11 mouse cellular contexts compared by ENCODE assay signal in genomic region chr16:58751314-58751713, GRCm38 (mm10). TPM values are rescaled to one million over a fixed set of nuclear protein-coding genes. Genes with fewer than 3 reads are reported as not detected.
A peak's percentile ranks its signal among the peaks of the same experiment; 100 is the strongest.
DNase-seq lines count a peak whose midpoint lies in the region; ATAC-seq and TF ChIP-seq lines count a peak whose summit lies in the region.
"Had no signal": no experiment of that assay in that cellular context is flagged by ENCODE, and none has a peak within 500 bp of the region (broad histone marks: within the 10 kb centered on the region; RNA-seq: fewer than 3 reads in every experiment).

No protein-coding gene starts in this region.

- H3K4me2 ChIP-seq in hindbrain, postnatal 0 days (ENCODE audit: low read depth, low read length), result no peak overlapping the region
- no peak overlapping the region for H3K4me2 ChIP-seq in hindbrain, embryonic 13.5 days
- no peak overlapping the region for H3K4me2 ChIP-seq in intestine, embryonic 16.5 days (ENCODE audit: low read depth, low read length)
- H3K4me2 ChIP-seq: heart, embryonic 11.5 days had no signal

- no peak overlapping the region for H3K4me3 ChIP-seq in hindbrain, postnatal 0 days (ENCODE audit: low read length)
- H3K4me3 ChIP-seq in hindbrain, embryonic 13.5 days, result no peak overlapping the region
- H3K4me3 ChIP-seq in intestine, embryonic 16.5 days (ENCODE audit: low read length), result no peak overlapping the region

- no peaks in the 10 kb centered on the region for H3K4me1 ChIP-seq in hindbrain, postnatal 0 days (ENCODE audit: insufficient read depth, low read length)
- H3K4me1 ChIP-seq in hindbrain, embryonic 13.5 days (replicated peaks), result no peaks in the 10 kb centered on the region
- no peaks in the 10 kb centered on the region for H3K4me1 ChIP-seq in intestine, embryonic 16.5 days (ENCODE audit: control insufficient read depth, insufficient read depth, low read length)

- no peak for ATAC-seq in hindbrain, postnatal 0 days
- no peak for ATAC-seq in hindbrain, embryonic 13.5 days (ENCODE audit: low FRiP score)
- peak; percentile 58 for ATAC-seq in intestine, embryonic 16.5 days
- ATAC-seq: midbrain, embryonic 16.5 days had no signal

- peak; percentile 9 for DNase-seq in hindbrain, postnatal 0 days (ENCODE audit: low spot score)
- DNase-seq in CD4-positive helper T cell, adult 2 months (ENCODE audit: low read depth, low spot score), result peak; percentile 12
- peak; percentile 14 for DNase-seq in R1 (ENCODE audit: low read depth, low spot score)
- no peak for DNase-seq in adrenal gland, adult 2 months
- no peak for DNase-seq in testis, postnatal 10 days (ENCODE audit: low spot score)
- DNase-seq in urinary bladder, postnatal 25 days (ENCODE audit: low spot score), result no peak

- WGBS in hindbrain, postnatal 0 days, result 23% methylated on average over 1 of the region's 1 CpGs
- 23% methylated on average over 1 of the region's 1 CpGs for WGBS in hindbrain, embryonic 13.5 days
- WGBS in intestine, embryonic 16.5 days, result 16% methylated on average over 1 of the region's 1 CpGs

- H3K9ac ChIP-seq in hindbrain, postnatal 0 days (replicated peaks; ENCODE audit: low read length), result no peak overlapping the region
- no peak overlapping the region for H3K9ac ChIP-seq in hindbrain, embryonic 13.5 days
- H3K9ac ChIP-seq in intestine, embryonic 16.5 days (ENCODE audit: low read depth, low read length), result no peak overlapping the region

- H3K9me3 ChIP-seq in hindbrain, postnatal 0 days (ENCODE audit: low read length), result no peaks in the 10 kb centered on the region
- H3K9me3 ChIP-seq in hindbrain, embryonic 13.5 days, result no peaks in the 10 kb centered on the region
- no peaks in the 10 kb centered on the region for H3K9me3 ChIP-seq in intestine, embryonic 16.5 days (ENCODE audit: control insufficient read depth, low read length)

- TF ChIP-seq CTCF in hindbrain, postnatal 0 days (IDR thresholded peaks at IDR 0.05; ENCODE audit: low read depth), result peak; percentile 56

- H3K36me3 ChIP-seq in hindbrain, postnatal 0 days (ENCODE audit: insufficient read depth, low read length), result no peaks in the 10 kb centered on the region
- no peaks in the 10 kb centered on the region for H3K36me3 ChIP-seq in hindbrain, embryonic 13.5 days
- H3K36me3 ChIP-seq in intestine, embryonic 16.5 days (ENCODE audit: control insufficient read depth, insufficient read depth, low read length), result no peaks in the 10 kb centered on the region

- H3K27me3 ChIP-seq in hindbrain, postnatal 0 days (ENCODE audit: insufficient read depth, low read length), result no peaks in the 10 kb centered on the region
- H3K27me3 ChIP-seq in hindbrain, embryonic 13.5 days, result no peaks in the 10 kb centered on the region
- no peaks in the 10 kb centered on the region for H3K27me3 ChIP-seq in intestine, embryonic 16.5 days (replicated peaks; ENCODE audit: control insufficient read depth, insufficient read depth, low read length)

- no peak overlapping the region for H3K27ac ChIP-seq in hindbrain, postnatal 0 days
- H3K27ac ChIP-seq in hindbrain, embryonic 13.5 days, result no peak overlapping the region
- H3K27ac ChIP-seq in intestine, embryonic 16.5 days (ENCODE audit: low read length), result no peak overlapping the region

RNA-seq across cellular contexts. Expression of gene Olfr172, which starts 11.7 kb away (rescaled TPM):
- total RNA-seq in hindbrain, postnatal 0 days (2014; rRNA removed), result not detected in 2 replicates
- polyA plus RNA-seq in hindbrain, postnatal 0 days (2015; fragmentation: Nextera tagmentation; extraction: Ambion mirVana), result not detected in 2 replicates
- polyA plus RNA-seq in hindbrain, embryonic 13.5 days (2015; fragmentation: Nextera tagmentation; extraction: Ambion mirVana), result not detected in 2 replicates
- not detected in 2 replicates for polyA plus RNA-seq in intestine, embryonic 16.5 days (2015; fragmentation: Nextera tagmentation; extraction: Ambion mirVana)
- not detected for total RNA-seq in adrenal gland, adult 2 months (2021)
- not detected in 2 replicates for polyA plus RNA-seq in adrenal gland, adult 2 months (2012; rRNA removed)
- total RNA-seq: layer of hippocampus, postnatal 25 days had no signal
- polyA plus RNA-seq: heart, embryonic 11.5 days; midbrain, embryonic 16.5 days had no signal

RNA-seq across cellular contexts. Expression of gene Cldnd1, which starts 23.6 kb away (rescaled TPM):
- 62.9 and 64.3 TPM in 2 replicates for total RNA-seq in hindbrain, postnatal 0 days (2014; rRNA removed)
- 159 TPM in 2 replicates for polyA plus RNA-seq in hindbrain, postnatal 0 days (2015; fragmentation: Nextera tagmentation; extraction: Ambion mirVana)
- polyA plus RNA-seq in hindbrain, embryonic 13.5 days (2015; fragmentation: Nextera tagmentation; extraction: Ambion mirVana), result 123 and 126 TPM in 2 replicates
- polyA plus RNA-seq in intestine, embryonic 16.5 days (2015; fragmentation: Nextera tagmentation; extraction: Ambion mirVana), result 93.7 and 97.5 TPM in 2 replicates
- total RNA-seq in adrenal gland, adult 2 months (2021), result 10 to 100 TPM; 58.9 to 61.1 TPM
- polyA plus RNA-seq in adrenal gland, adult 2 months (2012; rRNA removed), result 44.4 and 59.9 TPM in 2 replicates

RNA-seq across cellular contexts. Expression of gene Gpr15, which starts 32.4 kb away (rescaled TPM):
- total RNA-seq in hindbrain, postnatal 0 days (2014; rRNA removed), result 0.05 TPM in 1 of 2 replicates, not detected in the other
- 0.14 TPM in 1 of 2 replicates, not detected in the other for polyA plus RNA-seq in hindbrain, postnatal 0 days (2015; fragmentation: Nextera tagmentation; extraction: Ambion mirVana)
- not detected in 2 replicates for polyA plus RNA-seq in hindbrain, embryonic 13.5 days (2015; fragmentation: Nextera tagmentation; extraction: Ambion mirVana)
- 0.11 and 0.24 TPM in 2 replicates for polyA plus RNA-seq in intestine, embryonic 16.5 days (2015; fragmentation: Nextera tagmentation; extraction: Ambion mirVana)
- not detected for total RNA-seq in adrenal gland, adult 2 months (2021)
- not detected in 2 replicates for polyA plus RNA-seq in adrenal gland, adult 2 months (2012; rRNA removed)
- total RNA-seq: layer of hippocampus, postnatal 25 days had no signal
- polyA plus RNA-seq: heart, embryonic 11.5 days had no signal

RNA-seq across cellular contexts. Expression of gene Olfr173, which starts 48.8 kb away (rescaled TPM):
- not detected in 2 replicates for total RNA-seq in hindbrain, postnatal 0 days (2014; rRNA removed)
- not detected in 2 replicates for polyA plus RNA-seq in hindbrain, postnatal 0 days (2015; fragmentation: Nextera tagmentation; extraction: Ambion mirVana)
- polyA plus RNA-seq in hindbrain, embryonic 13.5 days (2015; fragmentation: Nextera tagmentation; extraction: Ambion mirVana), result not detected in 2 replicates
- not detected in 2 replicates for polyA plus RNA-seq in intestine, embryonic 16.5 days (2015; fragmentation: Nextera tagmentation; extraction: Ambion mirVana)
- not detected for total RNA-seq in adrenal gland, adult 2 months (2021)
- polyA plus RNA-seq in adrenal gland, adult 2 months (2012; rRNA removed), result not detected in 2 replicates
- total RNA-seq: layer of hippocampus, postnatal 25 days had no signal
- polyA plus RNA-seq: heart, embryonic 11.5 days; midbrain, embryonic 16.5 days had no signal

Comparison
In these comparisons a context has a peak if more than half of its experiments do, and no peak if none do; other contexts are left out.
1. DNase-seq: peak in hindbrain, postnatal 0 days (single experiment), CD4-positive helper T cell, adult 2 months (single experiment) and R1 (single experiment); none in adrenal gland, adult 2 months (single experiment), testis, postnatal 10 days (single experiment) and urinary bladder, postnatal 25 days (single experiment).